Mouse (Mus musculus) thymus, adult 2 months (tissue): Measurements from ENCODE around the gene Hoxc11.

ENCODE experiments used
- CTCF ChIP-seq: fragments of 200-500 bp; IDR thresholded peaks from 2 replicates; pipeline ENCODE4 v1.5.1; 2012; ENCODE audit warnings: mild to moderate bottlenecking, control low read depth, low read length, moderate library complexity, borderline replicate concordance; ENCODE audit not compliant: control insufficient read depth, poor library complexity, insufficient read depth; ENCODE audit errors: extremely low read depth
- POLR2A ChIP-seq: fragments of 200-500 bp; IDR thresholded peaks from 2 replicates; pipeline ENCODE4 v1.6.1; 2012; ENCODE audit warnings: mild to moderate bottlenecking, low read length, control low read depth, moderate library complexity; ENCODE audit not compliant: control insufficient read depth, poor library complexity, insufficient read depth; ENCODE audit errors: extremely low read depth

GRCm38 (mm10) chr15:102999955-103000354 is 45.7 kb downstream of the Hoxc11 start:
- no peak for TF ChIP-seq CTCF
- no peak for TF ChIP-seq POLR2A
